Mouse (Mus musculus) lung, adult 2 months (tissue): Measurements from ENCODE around the gene Mid1.

Experiments used
- CTCF ChIP-seq: fragments of 200-500 bp; IDR thresholded peaks from 2 replicates; pipeline ENCODE4 v1.5.1; 2011; ENCODE audit warnings: mild to moderate bottlenecking, low read length, control low read depth; ENCODE audit not compliant: insufficient read depth
- POLR2A ChIP-seq: fragments of 200-500 bp; IDR thresholded peaks from 2 replicates; pipeline ENCODE4 v1.6.1; 2011; ENCODE audit warnings: low read depth, mild to moderate bottlenecking, control low read depth, low read length, borderline replicate concordance; ENCODE audit errors: extremely low read depth

- TF ChIP-seq CTCF, result no peak
- TF ChIP-seq POLR2A, result no peak
These were observed 143.1 kb downstream of the Mid1 start for GRCm38 (mm10) chrX:169828136-169828535.
